Mouse (Mus musculus): ENCODE results near the gene Tnrc6c. TPM values are rescaled to one million over a fixed set of nuclear protein-coding genes. Genes with fewer than 3 reads are reported as not detected.

The Tnrc6c gene
- total and polyA plus RNA-seq, 3 experiments = 6.9 to 16.7 (median 12.8) TPM

- Histone ChIP-seq H3K4me2 (ENCODE audit: insufficient read depth, low read depth, poor library complexity, severe bottlenecking) (no peak overlapping the region), H3K4me1 (ENCODE audit: control insufficient read depth in 1 of 2, insufficient read depth in 2 of 2) (peaks cover under 1 to 7% of the 10 kb centered on the region in 2 experiments; a peak in 2 of 4 replicates), H3K9me3 (replicated peaks; ENCODE audit: low read length) (no peaks in the 10 kb centered on the region), H3K79me2 (replicated peaks; ENCODE audit: control insufficient read depth, extremely low read depth, insufficient read depth, poor library complexity, severe bottlenecking) (no peaks in the 10 kb centered on the region), H3K36me3 (replicated peaks in 1 of 2; ENCODE audit: control insufficient read depth in 1 of 2, insufficient read depth in 1 of 2, low read length in 1 of 2) (peaks cover 68 to 91% of the 10 kb centered on the region in 2 experiments), H3K27me3 (replicated peaks) (no peaks in the 10 kb centered on the region), H3K9ac (ENCODE audit: insufficient read depth, low read depth) (no peak overlapping the region), H3K4me3 (replicated peaks in 1 of 3; ENCODE audit: low read depth in 2 of 3, low read length in 2 of 3, poor library complexity in 1 of 3) (no peak overlapping the region), H3K27ac (ENCODE audit: insufficient read depth, low read depth) (no peak overlapping the region)
- in situ Hi-C loops (cut with MboI; ENCODE audit: low pct_ligation_motif_present, low pct_unique_long_range_greater_than_20kb, low sequenced_read_pairs) (no loop called here), dilution Hi-C loops (cut with MboI; ENCODE audit: extremely low pct_ligation_motif_present, extremely low pct_unique_long_range_greater_than_20kb, low sequenced_read_pairs) (no loop called here)
- no peak for DNase-seq (ENCODE audit: extremely low read depth)
- no peak for TF ChIP-seq ELF1 (IDR thresholded peaks at IDR 0.05; ENCODE audit: low read depth, low read length)
- TF ChIP-seq IRF4 (IDR thresholded peaks at IDR 0.05; ENCODE audit: low read depth, low read length) = no peak
- TF ChIP-seq RAD21 (IDR thresholded peaks at IDR 0.05; ENCODE audit: low read depth, low read length) = no peak
- no peak for TF ChIP-seq CHD1 (IDR thresholded peaks at IDR 0.05; ENCODE audit: low read depth, low read length)
- no peak for TF ChIP-seq POLR2AphosphoS2 (IDR thresholded peaks at IDR 0.05; ENCODE audit: low read depth, low read length)
- no peak for TF ChIP-seq MAX (IDR thresholded peaks at IDR 0.05; ENCODE audit: low read length)
- no peak for TF ChIP-seq RCOR1 (conservative IDR thresholded peaks at IDR 0.05; ENCODE audit: low read depth, low read length)
- TF ChIP-seq POLR2A (IDR thresholded peaks at IDR 0.05; ENCODE audit: low read depth, low read length) = no peak
- no peak for TF ChIP-seq ZMIZ1 (IDR thresholded peaks at IDR 0.05; ENCODE audit: low read depth, low read length)
- TF ChIP-seq SMC3 (IDR thresholded peaks at IDR 0.05; ENCODE audit: low read depth, low read length) = no peak
- TF ChIP-seq E2F4 (IDR thresholded peaks at IDR 0.05; ENCODE audit: insufficient replicate concordance, low read depth, low read length) = no peak
- TF ChIP-seq MAZ (IDR thresholded peaks at IDR 0.05; ENCODE audit: low read depth, low read length) = no peak
- no peak for TF ChIP-seq HCFC1 (IDR thresholded peaks at IDR 0.05; ENCODE audit: low read depth, low read length)
- no peak for TF ChIP-seq BHLHE40 (IDR thresholded peaks at IDR 0.05; ENCODE audit: low read depth, low read length)
These were observed 84.0 kb downstream of the Tnrc6c start for GRCm38 (mm10) chr11:117738123-117738522.

GRCm38 (mm10) chr11:117741128-117741527 lies 87.0 kb downstream of the Tnrc6c start:
- no peak overlapping the region for H3K4me2 ChIP-seq (ENCODE audit: insufficient read depth, low read depth, poor library complexity, severe bottlenecking)
- no peak overlapping the region for H3K27ac ChIP-seq (ENCODE audit: insufficient read depth, low read depth)
- peaks cover 6 to 17% of the 10 kb centered on the region in 2 experiments; a peak in 2 of 4 replicates for H3K4me1 ChIP-seq (ENCODE audit: control insufficient read depth in 1 of 2, insufficient read depth in 2 of 2)
- H3K9ac ChIP-seq (ENCODE audit: insufficient read depth, low read depth) = no peak overlapping the region
- H3K27me3 ChIP-seq (replicated peaks) = no peaks in the 10 kb centered on the region
- peaks cover 73 to 95% of the 10 kb centered on the region in 2 experiments for H3K36me3 ChIP-seq (replicated peaks in 1 of 2; ENCODE audit: control insufficient read depth in 1 of 2, insufficient read depth in 1 of 2, low read length in 1 of 2)
- H3K79me2 ChIP-seq (replicated peaks; ENCODE audit: control insufficient read depth, extremely low read depth, insufficient read depth, poor library complexity, severe bottlenecking) = no peaks in the 10 kb centered on the region
- in situ Hi-C loops (cut with MboI; ENCODE audit: low pct_ligation_motif_present, low pct_unique_long_range_greater_than_20kb, low sequenced_read_pairs) (no loop called here), dilution Hi-C loops (cut with MboI; ENCODE audit: extremely low pct_ligation_motif_present, extremely low pct_unique_long_range_greater_than_20kb, low sequenced_read_pairs) (no loop called here)
- no peak overlapping the region for H3K4me3 ChIP-seq (replicated peaks in 1 of 3; ENCODE audit: low read depth in 2 of 3, low read length in 2 of 3, poor library complexity in 1 of 3)
- DNase-seq (ENCODE audit: extremely low read depth) = no peak
- TF ChIP-seq UBTF (IDR thresholded peaks at IDR 0.05; ENCODE audit: low read depth, low read length) (no peak), CHD2 (IDR thresholded peaks at IDR 0.05; ENCODE audit: low read length) (no peak), GABPA (IDR thresholded peaks at IDR 0.05; ENCODE audit: insufficient replicate concordance, low read depth, low read length) (no peak), ZMIZ1 (IDR thresholded peaks at IDR 0.05; ENCODE audit: low read depth, low read length) (no peak)
- no peaks in the 10 kb centered on the region for H3K9me3 ChIP-seq (replicated peaks; ENCODE audit: low read length)
